Mouse (Mus musculus): ENCODE measurements around the gene Art2b. TPM values are rescaled to one million over a fixed set of nuclear protein-coding genes. Genes with fewer than 3 reads are reported as not detected.

Gene Art2b
- polyA plus RNA-seq, 1 experiment from 2014 or later: not detected

GRCm38 (mm10) chr7:101535517-101535916 is 49.9 kb downstream of the Art2b start:
- Histone ChIP-seq H3K27me3 (replicated peaks; ENCODE audit: control insufficient read depth, insufficient read depth, low read length) (no peaks in the 10 kb centered on the region), H3K36me3 (ENCODE audit: control insufficient read depth, insufficient read depth) (no peaks in the 10 kb centered on the region), H3K4me3 (replicated peaks; ENCODE audit: low read length) (no peak overlapping the region), H3K27ac (ENCODE audit: low read length) (no peak overlapping the region), H3K9ac (replicated peaks; ENCODE audit: low read depth, low read length) (no peak overlapping the region), H3K4me2 (ENCODE audit: low read length) (no peak overlapping the region), H3K4me1 (replicated peaks; ENCODE audit: control insufficient read depth, insufficient read depth, low read length) (peaks cover 8% of the 10 kb centered on the region; the same call in 1 of the 2 replicates), H3K9me3 (ENCODE audit: control insufficient read depth, low read length) (no peaks in the 10 kb centered on the region)
- WGBS: 71% methylated on average over 5 of the region's 5 CpGs
- ATAC-seq: no peak

GRCm38 (mm10) chr7:101535102-101535501 is 50.3 kb downstream of the Art2b start:
- H3K4me1 ChIP-seq (replicated peaks; ENCODE audit: control insufficient read depth, insufficient read depth, low read length): peaks cover 8% of the 10 kb centered on the region; the same call in 1 of the 2 replicates
- H3K9ac ChIP-seq (replicated peaks; ENCODE audit: low read depth, low read length): 0 out of 2 replicates have a peak overlapping the region, but pooled peaks have one; percentile 22
- 60% methylated on average over 10 of the region's 10 CpGs for WGBS
- no peaks in the 10 kb centered on the region for H3K36me3 ChIP-seq (ENCODE audit: control insufficient read depth, insufficient read depth)
- ATAC-seq: no peak
- H3K9me3 ChIP-seq (ENCODE audit: control insufficient read depth, low read length): no peaks in the 10 kb centered on the region
- H3K27ac ChIP-seq (ENCODE audit: low read length): 0 out of 2 replicates have a peak overlapping the region, but pooled peaks have one; percentile 9
- no peaks in the 10 kb centered on the region for H3K27me3 ChIP-seq (replicated peaks; ENCODE audit: control insufficient read depth, insufficient read depth, low read length)
- no peak overlapping the region for H3K4me3 ChIP-seq (replicated peaks; ENCODE audit: low read length)
- no peak overlapping the region for H3K4me2 ChIP-seq (ENCODE audit: low read length)

GRCm38 (mm10) chr7:101534428-101534827 is 51.0 kb downstream of the Art2b start:
- H3K4me1 ChIP-seq (replicated peaks; ENCODE audit: control insufficient read depth, insufficient read depth, low read length): peaks cover 8% of the 10 kb centered on the region; the same call in 1 of the 2 replicates
- no peaks in the 10 kb centered on the region for H3K27me3 ChIP-seq (replicated peaks; ENCODE audit: control insufficient read depth, insufficient read depth, low read length)
- 31% methylated on average over 5 of the region's 5 CpGs for WGBS
- no peak overlapping the region for H3K9ac ChIP-seq (replicated peaks; ENCODE audit: low read depth, low read length)
- no peak overlapping the region for H3K4me3 ChIP-seq (replicated peaks; ENCODE audit: low read length)
- H3K27ac ChIP-seq (ENCODE audit: low read length): no peak overlapping the region
- H3K4me2 ChIP-seq (ENCODE audit: low read length): no peak overlapping the region
- no peak for ATAC-seq
- H3K9me3 ChIP-seq (ENCODE audit: control insufficient read depth, low read length): no peaks in the 10 kb centered on the region
- H3K36me3 ChIP-seq (ENCODE audit: control insufficient read depth, insufficient read depth): no peaks in the 10 kb centered on the region

Other genes with a start within 250 kb of the Art2b start
- 7.7 and 8.8 TPM in 2 replicates for gene Arap1, start 237.5 kb downstream of the Art2b start, polyA plus RNA-seq (2015; fragmentation: Nextera tagmentation; extraction: Ambion mirVana)
- not detected in 2 replicates for gene Gm45837, start 174.7 kb downstream of the Art2b start, polyA plus RNA-seq (2015; fragmentation: Nextera tagmentation; extraction: Ambion mirVana)
- gene Pde2a, start 163.9 kb downstream of the Art2b start, polyA plus RNA-seq (2015; fragmentation: Nextera tagmentation; extraction: Ambion mirVana): 55.9 and 58.6 TPM in 2 replicates
- 42.0 and 51.9 TPM in 2 replicates for gene Clpb, start 78.0 kb upstream of the Art2b start, polyA plus RNA-seq (2015; fragmentation: Nextera tagmentation; extraction: Ambion mirVana)
- not detected in 2 replicates for gene Phox2a, start 232.7 kb upstream of the Art2b start, polyA plus RNA-seq (2015; fragmentation: Nextera tagmentation; extraction: Ambion mirVana)

Measured in forebrain, embryonic 16.5 days (tissue).